Mouse (Mus musculus): ENCODE results near the gene Usp2. TPM values are rescaled to one million over a fixed set of nuclear protein-coding genes. Genes with fewer than 3 reads are reported as not detected.
A peak's percentile ranks its signal among the peaks of the same experiment; 100 is the strongest.

Gene Usp2
- 100 to 1,000 TPM in 1 of 2 experiments, 10 to 100 TPM in 1; 77.7 to 191 TPM for total RNA-seq (2021)

- peak; percentile 99 for DNase-seq (ENCODE audit: low spot score)
- intact Hi-C loops (cut with DNase I): no loop called here
Measured at GRCm38 (mm10) chr9:44066785-44067225, at the start of gene Usp2. TSS of gene Usp2 (plus strand) at chr9:44067021.

- intact Hi-C loops (cut with DNase I): no loop called here
- no peak for DNase-seq (ENCODE audit: low spot score)
Measured at GRCm38 (mm10) chr9:44017846-44018245, 49.0 kb upstream of the Usp2 start.

- intact Hi-C loops (cut with DNase I): no loop called here
- DNase-seq (ENCODE audit: low spot score): no peak
Measured at GRCm38 (mm10) chr9:44020001-44020400, 46.8 kb upstream of the Usp2 start.

- intact Hi-C loops (cut with DNase I): no loop called here
- DNase-seq (ENCODE audit: low spot score): no peak
Measured at GRCm38 (mm10) chr9:44022100-44022847, 44.5 kb upstream of the Usp2 start.

GRCm38 (mm10) chr9:44024096-44024495, 42.7 kb upstream of the Usp2 start:
- no peak for DNase-seq (ENCODE audit: low spot score)
- intact Hi-C loops (cut with DNase I): no loop called here

GRCm38 (mm10) chr9:44029580-44030236, 37.1 kb upstream of the Usp2 start:
- intact Hi-C loops (cut with DNase I): loop anchor here (2.0 kb wide), 1 partner anchor 15 kb away; no protein-coding TSS in a partner anchor
- no peak for DNase-seq (ENCODE audit: low spot score)

GRCm38 (mm10) chr9:44030646-44031045, 36.2 kb upstream of the Usp2 start:
- no peak for DNase-seq (ENCODE audit: low spot score)

GRCm38 (mm10) chr9:44031079-44031478, 35.7 kb upstream of the Usp2 start:
- DNase-seq (ENCODE audit: low spot score): no peak
- intact Hi-C loops (cut with DNase I): no loop called here

More at GRCm38 (mm10) chr9:44030646-44031045, 36.2 kb upstream of the Usp2 start:
- intact Hi-C loops (cut with DNase I): no loop called here

GRCm38 (mm10) chr9:44031946-44032345, 34.9 kb upstream of the Usp2 start:
- DNase-seq (ENCODE audit: low spot score): no peak
- intact Hi-C loops (cut with DNase I): no loop called here

- DNase-seq (ENCODE audit: low spot score): no peak
Measured at GRCm38 (mm10) chr9:44033317-44033716, 33.5 kb upstream of the Usp2 start.

GRCm38 (mm10) chr9:44033957-44034727, 32.7 kb upstream of the Usp2 start:
- intact Hi-C loops (cut with DNase I): no loop called here
- no peak for DNase-seq (ENCODE audit: low spot score)

More at GRCm38 (mm10) chr9:44033317-44033716, 33.5 kb upstream of the Usp2 start:
- intact Hi-C loops (cut with DNase I): no loop called here

- intact Hi-C loops (cut with DNase I): no loop called here
- no peak for DNase-seq (ENCODE audit: low spot score)
Measured at GRCm38 (mm10) chr9:44037106-44037505, 29.7 kb upstream of the Usp2 start.

- intact Hi-C loops (cut with DNase I): no loop called here
Measured at GRCm38 (mm10) chr9:44041511-44042395, 25.1 kb upstream of the Usp2 start.

GRCm38 (mm10) chr9:44042396-44042680, 24.5 kb upstream of the Usp2 start:
- no peak for DNase-seq (ENCODE audit: low spot score)
- intact Hi-C loops (cut with DNase I): no loop called here

More at GRCm38 (mm10) chr9:44041511-44042395, 25.1 kb upstream of the Usp2 start:
- no peak for DNase-seq (ENCODE audit: low spot score)

GRCm38 (mm10) chr9:44042836-44043707, 23.7 kb upstream of the Usp2 start, which contains the start of gene Thy1:
TSS of gene Thy1 (plus strand) at chr9:44043384.
- intact Hi-C loops (cut with DNase I): no loop called here
- DNase-seq (ENCODE audit: low spot score): peak; percentile 34

GRCm38 (mm10) chr9:44043708-44044425, 23.0 kb upstream of the Usp2 start:
- no peak for DNase-seq (ENCODE audit: low spot score)
- intact Hi-C loops (cut with DNase I): no loop called here

GRCm38 (mm10) chr9:44044426-44045157, 22.2 kb upstream of the Usp2 start:
- intact Hi-C loops (cut with DNase I): no loop called here
- no peak for DNase-seq (ENCODE audit: low spot score)
